Mouse (Mus musculus) midbrain, embryonic 16.5 days (tissue): ENCODE results near the gene Bpifb6. TPM values are rescaled to one million over a fixed set of nuclear protein-coding genes. Genes with fewer than 3 reads are reported as not detected.

Experiments
- ATAC-seq: fragments of 200-750 bp; cut with Nextera tagmentation; 2 replicates; pipeline ENCODE4 v1.8.0; 2017; ENCODE audit warnings: moderate TSS enrichment
- H3K27ac ChIP-seq: fragments of 300-500 bp; sonication (generic); 2 replicates; pipeline ENCODE4 v1.5.1; 2014; ENCODE audit warnings: mild to moderate bottlenecking, low read length, mixed read lengths
- H3K27me3 ChIP-seq: fragments of 300-500 bp; sonication (generic); 2 replicates; pipeline ENCODE4 v1.6.1; 2014; ENCODE audit warnings: low read depth, low read length, mixed read lengths; ENCODE audit not compliant: control insufficient read depth, insufficient read depth
- H3K36me3 ChIP-seq: fragments of 300-500 bp; sonication (generic); 2 replicates; pipeline ENCODE4 v1.6.1; 2014; ENCODE audit warnings: mild to moderate bottlenecking, low read length, moderate library complexity, mixed read lengths; ENCODE audit not compliant: control insufficient read depth, insufficient read depth
- H3K4me1 ChIP-seq: fragments of 300-500 bp; sonication (generic); 2 replicates; pipeline ENCODE4 v1.6.1; 2014; ENCODE audit warnings: mild to moderate bottlenecking, low read length, mixed read lengths; ENCODE audit not compliant: control insufficient read depth, insufficient read depth
- H3K4me2 ChIP-seq: fragments of 300-500 bp; sonication (generic); 2 replicates; pipeline ENCODE4 v1.6.1; 2014; ENCODE audit warnings: mild to moderate bottlenecking, low read length, mixed read lengths
- H3K4me3 ChIP-seq: fragments of 300-500 bp; sonication (generic); 2 replicates; pipeline ENCODE4 v1.5.1; 2014; ENCODE audit warnings: low read depth, mild to moderate bottlenecking, low read length, moderate library complexity, mixed read lengths
- H3K9ac ChIP-seq: fragments of 300-500 bp; sonication (generic); 2 replicates; pipeline ENCODE4 v1.6.1; 2014; ENCODE audit warnings: low read depth, low read length, mixed read lengths
- H3K9me3 ChIP-seq: fragments of 300-500 bp; sonication (generic); replicated peaks from 2 replicates; pipeline ENCODE4 v1.6.1; 2014; ENCODE audit warnings: mild to moderate bottlenecking, low read length, mixed read lengths; ENCODE audit not compliant: control insufficient read depth, poor library complexity, severe bottlenecking
- WGBS: fragments of 180-500 bp; shearing (Covaris S2); extraction: QIAGEN DNeasy Blood & Tissue Kit; methylation state at CpG from one replicate; pipeline ENCODE4 v1.1.7; 2014; 5-methylcytosine and 5-hydroxymethylcytosine counted together
- polyA plus RNA-seq: library from polyadenylated mRNA; unstranded; fragments of >200 nt; fragmentation: Nextera tagmentation; extraction: Ambion mirVana; gene quantifications from 2 replicates; pipeline ENCODE4 v1.2.1, GENCODE M21; 2015

The Bpifb6 gene
- polyA plus RNA-seq, 1 experiment from 2014 or later = not detected

DNA sequence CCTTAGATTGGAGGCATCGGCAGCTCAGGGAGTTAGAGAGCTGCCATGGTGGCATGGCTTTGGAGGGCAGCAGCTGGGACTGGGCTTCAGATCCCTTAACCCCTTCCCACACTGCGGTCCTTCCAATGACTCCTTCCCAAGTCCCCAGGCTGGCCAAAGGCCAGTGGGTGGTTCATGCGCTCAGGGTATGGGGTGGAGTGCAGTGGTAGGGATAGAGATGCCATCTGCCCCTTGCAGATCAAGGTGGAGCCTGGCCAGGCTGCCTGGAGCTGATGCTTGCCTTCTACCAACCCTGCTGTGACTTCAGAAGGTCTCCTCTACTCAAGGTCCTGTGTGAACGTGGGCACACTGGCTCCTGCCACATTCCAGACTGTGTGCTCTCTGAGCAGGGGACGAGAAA is 1.1 kb upstream of the Bpifb6 start:
- Histone ChIP-seq H3K4me2 (no peak overlapping the region), H3K27ac (no peak overlapping the region), H3K27me3 (no peaks in the 10 kb centered on the region), H3K9ac (no peak overlapping the region), H3K4me1 (no peaks in the 10 kb centered on the region), H3K4me3 (no peak overlapping the region), H3K36me3 (no peaks in the 10 kb centered on the region), H3K9me3 (no peaks in the 10 kb centered on the region)
- 80% methylated on average over 5 of the region's 5 CpGs for WGBS
- no peak for ATAC-seq

DNA sequence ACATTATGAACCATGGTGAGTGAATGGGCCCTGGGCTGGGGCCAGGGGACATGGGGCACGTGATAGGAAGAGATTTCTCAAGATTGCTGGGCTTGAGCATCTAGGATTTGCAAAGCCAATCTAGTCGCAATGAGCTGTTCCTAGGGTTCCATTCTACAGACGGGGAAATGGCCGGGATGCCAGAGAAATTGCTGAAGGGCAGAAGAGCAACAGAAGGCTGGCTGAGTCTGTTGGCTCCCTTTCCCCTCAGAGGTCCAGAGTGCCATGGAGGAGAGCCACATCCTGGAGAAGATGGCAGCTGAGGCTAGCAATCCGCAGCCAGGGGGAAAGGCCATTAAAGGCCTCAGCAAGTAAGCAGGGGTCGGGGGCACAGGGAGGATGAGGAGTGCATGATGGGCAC is 2.5 kb downstream of the Bpifb6 start:
- WGBS = 86% methylated on average over 6 of the region's 6 CpGs
- Histone ChIP-seq H3K4me3 (no peak overlapping the region), H3K4me1 (no peaks in the 10 kb centered on the region), H3K4me2 (no peak overlapping the region), H3K27ac (no peak overlapping the region), H3K9me3 (no peaks in the 10 kb centered on the region), H3K27me3 (no peaks in the 10 kb centered on the region), H3K9ac (no peak overlapping the region), H3K36me3 (no peaks in the 10 kb centered on the region)
- no peak for ATAC-seq

DNA sequence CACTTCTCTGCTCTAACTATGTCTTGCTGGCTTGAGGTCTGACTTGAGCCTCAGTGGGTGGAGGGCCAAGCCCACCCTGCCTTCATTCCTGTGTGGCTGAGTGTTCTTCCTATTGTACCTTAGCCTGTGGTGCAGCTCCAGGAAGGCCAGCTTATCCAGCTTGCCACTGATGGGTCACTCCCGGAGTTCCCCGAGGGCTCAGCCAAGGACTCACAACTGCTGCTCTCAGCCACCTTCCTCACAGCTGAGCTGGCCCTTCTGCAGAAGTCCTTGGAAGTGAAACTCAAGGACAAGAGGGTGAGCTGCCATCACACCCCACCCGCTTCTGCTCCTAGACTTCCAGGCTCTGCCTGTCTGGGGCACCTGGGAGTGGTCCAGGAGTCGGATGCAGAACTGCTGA is 6.4 kb downstream of the Bpifb6 start:
- Histone ChIP-seq H3K4me3 (no peak overlapping the region), H3K27me3 (no peaks in the 10 kb centered on the region), H3K4me1 (no peaks in the 10 kb centered on the region), H3K4me2 (no peak overlapping the region), H3K9me3 (no peaks in the 10 kb centered on the region), H3K9ac (no peak overlapping the region), H3K27ac (no peak overlapping the region), H3K36me3 (no peaks in the 10 kb centered on the region)
- no peak for ATAC-seq
- WGBS = 89% methylated on average over 4 of the region's 4 CpGs

GRCm38 (mm10) chr2:153914151-153914550 is 14.0 kb downstream of the Bpifb6 start:
- no peak overlapping the region for H3K9ac ChIP-seq
- no peak overlapping the region for H3K4me2 ChIP-seq
- H3K27ac ChIP-seq = no peak overlapping the region
- no peaks in the 10 kb centered on the region for H3K27me3 ChIP-seq
- no peak overlapping the region for H3K4me3 ChIP-seq
- H3K4me1 ChIP-seq = no peaks in the 10 kb centered on the region
- H3K36me3 ChIP-seq = no peaks in the 10 kb centered on the region
- WGBS = 43% methylated on average over 5 of the region's 5 CpGs
- ATAC-seq = no peak
- no peaks in the 10 kb centered on the region for H3K9me3 ChIP-seq

DNA sequence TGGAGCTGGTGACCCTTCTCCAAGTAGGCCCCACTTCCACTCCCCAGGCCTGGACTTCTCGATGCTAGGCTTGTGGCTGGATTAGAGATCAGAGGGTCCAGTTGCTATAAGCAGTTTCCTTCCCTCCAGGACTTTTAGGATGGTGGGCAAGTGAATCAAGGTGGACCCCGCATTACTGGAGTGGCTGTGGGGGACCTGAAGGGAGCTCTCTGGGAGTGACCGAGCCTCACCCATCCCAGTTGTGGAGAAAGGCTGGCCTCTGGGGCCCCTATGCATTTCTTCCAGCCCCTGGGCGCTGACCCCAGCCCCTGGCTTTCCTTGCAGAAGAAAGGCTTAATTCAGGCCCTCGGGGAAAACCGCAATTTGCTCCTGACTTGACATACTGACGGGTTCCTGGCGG is 17.7 kb downstream of the Bpifb6 start, which contains the start of gene Bpifb3:
TSS of gene Bpifb3 (plus strand) at position 301 of the 400 bp plus-strand sequence.
- ATAC-seq = no peak
- H3K27ac ChIP-seq = no peak within 1 kb of the TSS
- no peaks in the 10 kb centered on the region for H3K9me3 ChIP-seq
- WGBS = 55% methylated on average over 8 of the region's 8 CpGs
- no peak within 1 kb of the TSS for H3K4me2 ChIP-seq
- H3K36me3 ChIP-seq = no peaks in the 10 kb centered on the region
- H3K4me1 ChIP-seq = no peaks in the 10 kb centered on the region
- no peak within 1 kb of the TSS for H3K4me3 ChIP-seq
- no peak within 1 kb of the TSS for H3K9ac ChIP-seq
- H3K27me3 ChIP-seq = no peaks in the 10 kb centered on the region

- Histone ChIP-seq H3K4me2 (no peak overlapping the region), H3K27ac (no peak overlapping the region), H3K9me3 (no peaks in the 10 kb centered on the region), H3K27me3 (no peaks in the 10 kb centered on the region), H3K36me3 (no peaks in the 10 kb centered on the region), H3K4me1 (no peaks in the 10 kb centered on the region), H3K4me3 (no peak overlapping the region), H3K9ac (no peak overlapping the region)
- WGBS = 86% methylated on average over 6 of the region's 6 CpGs
- no peak for ATAC-seq
These were observed 21.1 kb downstream of the Bpifb6 start for GRCm38 (mm10) chr2:153921246-153921645.

DNA sequence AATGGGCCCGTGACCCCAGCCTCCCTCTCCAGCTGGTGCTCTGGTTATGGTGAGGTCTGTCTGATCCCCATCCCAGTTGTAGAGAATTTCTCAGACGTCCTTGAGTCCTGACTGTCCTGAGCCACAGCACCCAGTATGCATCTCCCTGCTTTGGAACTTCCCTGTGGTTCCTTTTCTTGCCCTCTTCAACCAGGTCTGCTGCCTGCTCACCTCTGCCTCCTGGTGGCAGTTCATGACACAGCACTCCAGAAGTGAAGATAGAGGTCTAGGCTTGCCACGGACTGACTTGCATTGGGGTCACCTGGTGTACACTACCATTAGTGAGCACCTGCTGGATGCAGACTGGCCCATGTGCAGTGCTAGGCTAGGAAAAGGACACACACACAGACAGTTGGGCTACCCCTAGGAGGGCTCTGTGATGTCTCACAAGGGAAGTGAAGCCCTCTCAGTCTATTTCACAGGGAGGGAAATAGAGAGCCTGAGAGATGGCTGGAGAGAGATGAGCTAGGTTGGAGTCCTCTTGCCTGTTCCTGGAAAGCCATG is 29.8 kb downstream of the Bpifb6 start:
- 48% methylated on average over 3 of the region's 3 CpGs for WGBS
- no peaks in the 10 kb centered on the region; the same call in 1 of the 2 replicates for H3K4me1 ChIP-seq
- no peak for ATAC-seq

DNA sequence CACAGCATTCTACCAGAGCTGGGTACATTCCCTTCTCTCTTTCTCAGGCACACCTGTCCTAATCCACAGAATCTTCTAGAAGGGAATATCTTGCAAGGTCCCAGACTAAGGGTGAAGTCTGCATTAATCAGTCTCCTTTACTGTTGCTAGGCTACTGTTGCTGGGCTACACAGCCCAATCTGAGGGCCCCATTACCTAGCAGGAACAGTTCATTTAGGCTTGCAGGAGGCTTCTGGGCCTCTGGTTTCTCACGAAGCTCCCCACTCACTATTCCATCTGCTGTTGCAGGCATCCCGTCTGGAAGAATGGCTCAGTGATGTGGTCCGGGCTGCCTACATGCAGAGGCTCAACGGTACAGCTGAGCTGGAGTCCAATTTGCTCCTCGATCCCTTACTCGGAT is 30.9 kb downstream of the Bpifb6 start:
- no peaks in the 10 kb centered on the region for H3K36me3 ChIP-seq
- H3K4me1 ChIP-seq = no peaks in the 10 kb centered on the region; the same call in 1 of the 2 replicates
- peak; percentile 82 for ATAC-seq
- no peaks in the 10 kb centered on the region for H3K27me3 ChIP-seq
- H3K9ac ChIP-seq = no peak overlapping the region
- H3K27ac ChIP-seq = no peak overlapping the region
- H3K4me3 ChIP-seq = no peak overlapping the region
- no peak overlapping the region for H3K4me2 ChIP-seq
- H3K9me3 ChIP-seq = no peaks in the 10 kb centered on the region
- 42% methylated on average over 6 of the region's 6 CpGs for WGBS

More for the DNA sequence above, 29.8 kb downstream of the Bpifb6 start:
- H3K4me3 ChIP-seq = no peak overlapping the region
- no peaks in the 10 kb centered on the region for H3K9me3 ChIP-seq
- no peak overlapping the region for H3K27ac ChIP-seq
- H3K9ac ChIP-seq = no peak overlapping the region
- no peaks in the 10 kb centered on the region for H3K27me3 ChIP-seq
- no peak overlapping the region for H3K4me2 ChIP-seq
- no peaks in the 10 kb centered on the region for H3K36me3 ChIP-seq

DNA sequence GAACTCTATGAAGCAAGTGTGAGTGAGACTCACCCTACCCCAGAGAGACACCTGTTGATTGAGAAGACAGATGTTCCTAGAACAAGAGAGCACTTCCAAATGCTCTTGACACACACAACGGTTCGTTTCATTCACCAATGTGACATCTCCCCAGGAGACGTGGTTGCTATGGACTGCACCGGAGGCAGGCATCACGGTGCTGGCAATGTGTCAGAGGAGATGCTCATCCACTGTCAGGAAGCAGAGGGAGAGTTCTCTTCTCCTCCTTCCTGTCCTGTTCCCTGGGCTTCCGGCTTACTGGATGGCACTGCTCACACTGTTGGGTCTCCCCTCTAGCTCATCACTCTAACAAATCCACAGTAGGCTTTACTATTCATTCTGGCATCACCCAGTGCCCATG is 33.1 kb downstream of the Bpifb6 start:
- H3K4me1 ChIP-seq = no peaks in the 10 kb centered on the region; the same call in 1 of the 2 replicates
- H3K4me2 ChIP-seq = no peak overlapping the region
- H3K27me3 ChIP-seq = no peaks in the 10 kb centered on the region
- no peak overlapping the region for H3K4me3 ChIP-seq
- H3K27ac ChIP-seq = no peak overlapping the region
- ATAC-seq = no peak
- no peaks in the 10 kb centered on the region for H3K36me3 ChIP-seq
- H3K9me3 ChIP-seq = no peaks in the 10 kb centered on the region
- 60% methylated on average over 6 of the region's 6 CpGs for WGBS
- no peak overlapping the region for H3K9ac ChIP-seq
